Mouse (Mus musculus) liver, postnatal 0 days (tissue): ENCODE results near the gene Grik2. TPM values are rescaled to one million over a fixed set of nuclear protein-coding genes. Genes with fewer than 3 reads are reported as not detected.
"Not testable (repeated sequence)": the region's sequence is repeated elsewhere in the genome, so short reads cannot be mapped to it uniquely, and the experiment has no call there.

Experiments
- ATAC-seq: fragments of 200-750 bp; cut with Nextera tagmentation; 2 replicates; pipeline ENCODE4 v1.8.0; 2017; ENCODE audit warnings: mild to moderate bottlenecking, moderate library complexity
- DNase-seq: peaks from one replicate; pipeline ENCODE4 v3.0.0-alpha.2; 2016
- H3K27ac ChIP-seq: fragments of 300-500 bp; sonication (generic); 2 replicates; pipeline ENCODE4 v1.5.1; 2014; ENCODE audit warnings: antibody characterized with exemption, moderate library complexity, mild to moderate bottlenecking, low read depth
- H3K27me3 ChIP-seq: fragments of 300-500 bp; sonication (generic); 2 replicates; pipeline ENCODE4 v1.6.1; 2014; ENCODE audit warnings: low read length, control low read depth, mixed read lengths; ENCODE audit not compliant: insufficient read depth
- H3K36me3 ChIP-seq: fragments of 300-500 bp; sonication (generic); replicated peaks from 2 replicates; pipeline ENCODE4 v1.6.1; 2014; ENCODE audit warnings: mild to moderate bottlenecking, control low read depth, low read length, moderate library complexity, mixed read lengths; ENCODE audit not compliant: insufficient read depth
- H3K4me1 ChIP-seq: fragments of 300-500 bp; sonication (generic); 2 replicates; pipeline ENCODE4 v1.6.1; 2014; ENCODE audit warnings: antibody characterized with exemption, mild to moderate bottlenecking, control low read depth; ENCODE audit not compliant: insufficient read depth
- H3K4me2 ChIP-seq: fragments of 300-500 bp; sonication (generic); 2 replicates; pipeline ENCODE4 v1.6.1; 2014; ENCODE audit warnings: low read depth, mild to moderate bottlenecking, low read length, moderate library complexity, mixed read lengths
- H3K4me3 ChIP-seq: fragments of 300-500 bp; sonication (generic); 2 replicates; pipeline ENCODE4 v1.5.1; 2014; ENCODE audit warnings: low read depth, low read length
- H3K9ac ChIP-seq: fragments of 300-500 bp; sonication (generic); replicated peaks from 2 replicates; pipeline ENCODE4 v1.6.1; 2014; ENCODE audit warnings: mild to moderate bottlenecking, moderate library complexity
- H3K9me3 ChIP-seq: fragments of 300-500 bp; sonication (generic); 2 replicates; pipeline ENCODE4 v1.6.1; 2016; ENCODE audit warnings: mild to moderate bottlenecking, control low read depth, low read length, mixed read lengths
- CTCF ChIP-seq: sonication (generic); IDR thresholded peaks from 2 replicates; pipeline ENCODE4 v1.5.1; 2016; ENCODE audit warnings: antibody characterized with exemption, low read depth
- EP300 ChIP-seq: IDR thresholded peaks from 2 replicates; pipeline ENCODE4 v1.6.1; 2016; ENCODE audit warnings: antibody characterized with exemption, low read depth, mild to moderate bottlenecking
- WGBS: fragments of 180-500 bp; shearing (Covaris S2); extraction: QIAGEN DNeasy Blood & Tissue Kit; methylation state at CpG from one replicate; pipeline ENCODE4 v1.1.7; 2014; ENCODE audit not compliant: insufficient replicate concordance; 5-methylcytosine and 5-hydroxymethylcytosine counted together
- polyA plus RNA-seq: library from polyadenylated mRNA; unstranded; fragments of >200 nt; fragmentation: Nextera tagmentation; extraction: Ambion mirVana; gene quantifications from 2 replicates; pipeline ENCODE4 v1.2.1, GENCODE M21; 2015

The Grik2 gene
- polyA plus RNA-seq, 1 experiment from 2014 or later: not detected

GRCm38 (mm10) chr10:49436301-49436700 lies 352.3 kb downstream of the Grik2 start:
- no peak overlapping the region for H3K27ac ChIP-seq
- ATAC-seq (no peak), DNase-seq (no peak)
- H3K4me2 ChIP-seq: no peak overlapping the region
- no peaks in the 10 kb centered on the region for H3K4me1 ChIP-seq
- H3K36me3 ChIP-seq: no peaks in the 10 kb centered on the region
- no peak overlapping the region for H3K4me3 ChIP-seq
- no peak for TF ChIP-seq CTCF
- no peak overlapping the region for H3K9ac ChIP-seq
- WGBS: 68% methylated on average over 2 of the region's 2 CpGs
- no peaks in the 10 kb centered on the region for H3K27me3 ChIP-seq
- no peaks in the 10 kb centered on the region for H3K9me3 ChIP-seq

DNA sequence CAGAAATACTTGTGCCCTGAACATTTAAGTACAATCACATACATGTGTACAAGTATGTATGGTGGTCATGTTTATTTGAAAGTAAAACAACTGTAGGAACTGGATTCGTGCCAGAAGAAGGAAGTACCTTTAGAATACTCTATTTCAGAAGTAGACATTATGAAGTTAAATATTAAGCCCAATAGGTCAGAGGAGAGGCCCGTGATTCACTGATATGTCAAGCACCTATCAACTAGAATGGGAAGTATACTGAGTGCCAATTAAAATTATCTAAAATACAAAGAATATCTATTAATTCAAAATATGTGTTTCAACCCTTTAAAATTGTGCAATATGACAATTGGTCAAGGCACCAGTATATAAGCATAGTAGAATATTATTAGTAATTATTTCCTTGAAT lies 355.7 kb downstream of the Grik2 start:
- H3K27me3 ChIP-seq: no peaks in the 10 kb centered on the region
- no peak overlapping the region for H3K4me3 ChIP-seq
- H3K4me2 ChIP-seq: no peak overlapping the region
- no peaks in the 10 kb centered on the region for H3K4me1 ChIP-seq
- DNase-seq: no peak
- H3K36me3 ChIP-seq: no peaks in the 10 kb centered on the region
- no peak overlapping the region for H3K9ac ChIP-seq
- WGBS: 49% methylated on average over 2 of the region's 2 CpGs
- ATAC-seq: no peak
- H3K27ac ChIP-seq: no peak overlapping the region
- no peaks in the 10 kb centered on the region for H3K9me3 ChIP-seq
- no peak for TF ChIP-seq EP300
- TF ChIP-seq CTCF: no peak

DNA sequence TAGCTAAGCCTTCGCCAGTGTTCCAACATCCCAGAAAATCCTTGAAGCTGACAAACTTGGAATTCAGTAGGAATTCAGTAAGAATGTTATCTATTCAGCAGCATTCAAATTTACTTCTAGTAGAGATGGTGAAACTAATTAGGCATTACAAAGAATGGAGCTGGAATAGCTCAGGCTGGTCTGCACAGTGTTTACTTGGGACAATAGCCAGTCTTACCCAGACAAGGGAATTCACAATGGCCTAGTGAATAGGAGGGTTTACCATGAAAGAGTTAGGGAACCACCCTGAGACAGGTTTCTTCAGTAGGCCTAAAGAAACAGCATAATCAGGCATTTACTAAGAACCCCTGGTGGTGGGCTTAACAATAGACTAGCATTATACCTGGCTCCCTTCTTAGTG lies 371.4 kb downstream of the Grik2 start:
- not testable (repeated sequence) for H3K9ac ChIP-seq, H3K9me3 ChIP-seq, H3K36me3 ChIP-seq, H3K4me3 ChIP-seq, ATAC-seq, H3K4me1 ChIP-seq, H3K4me2 ChIP-seq, DNase-seq, H3K27me3 ChIP-seq, H3K27ac ChIP-seq
- WGBS: 75% methylated on average over 1 of the region's 1 CpGs

- no peak overlapping the region for H3K4me2 ChIP-seq
- DNase-seq (no peak), ATAC-seq (no peak)
- H3K36me3 ChIP-seq: no peaks in the 10 kb centered on the region
- H3K4me1 ChIP-seq: no peaks in the 10 kb centered on the region
- WGBS: 58% methylated on average over 3 of the region's 3 CpGs
- TF ChIP-seq CTCF: no peak
- TF ChIP-seq EP300: no peak
- H3K27me3 ChIP-seq: no peaks in the 10 kb centered on the region
- no peak overlapping the region for H3K9ac ChIP-seq
- no peak overlapping the region for H3K4me3 ChIP-seq
- H3K27ac ChIP-seq: no peak overlapping the region
- no peaks in the 10 kb centered on the region for H3K9me3 ChIP-seq
These were observed 405.6 kb downstream of the Grik2 start for GRCm38 (mm10) chr10:49382996-49383395.

DNA sequence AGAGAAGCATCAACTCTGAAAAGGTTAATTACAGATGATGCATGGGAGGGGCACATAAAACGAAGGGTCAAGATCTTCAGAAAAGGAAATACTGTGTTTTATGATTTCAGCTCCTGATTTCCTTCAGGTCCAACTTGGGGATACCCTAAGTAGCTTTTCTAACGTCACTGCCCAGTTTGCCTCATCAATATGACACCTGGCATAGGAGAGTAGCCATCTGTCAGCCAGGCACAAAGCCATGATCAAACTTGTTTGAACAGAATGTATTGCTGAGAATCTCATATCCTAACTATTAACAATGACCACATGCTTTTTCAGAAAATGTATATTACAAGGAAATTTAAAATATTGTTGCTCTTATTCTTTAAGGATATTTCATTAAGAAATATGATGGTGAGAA lies 406.7 kb downstream of the Grik2 start:
- no peaks in the 10 kb centered on the region for H3K27me3 ChIP-seq
- 41% methylated on average over 2 of the region's 2 CpGs for WGBS
- H3K4me2 ChIP-seq: no peak overlapping the region
- H3K9me3 ChIP-seq: no peaks in the 10 kb centered on the region
- DNase-seq (no peak), ATAC-seq (no peak)
- no peak overlapping the region for H3K4me3 ChIP-seq
- TF ChIP-seq EP300 (no peak), CTCF (no peak)
- no peak overlapping the region for H3K9ac ChIP-seq
- no peaks in the 10 kb centered on the region for H3K36me3 ChIP-seq
- no peak overlapping the region for H3K27ac ChIP-seq
- no peaks in the 10 kb centered on the region for H3K4me1 ChIP-seq

DNA sequence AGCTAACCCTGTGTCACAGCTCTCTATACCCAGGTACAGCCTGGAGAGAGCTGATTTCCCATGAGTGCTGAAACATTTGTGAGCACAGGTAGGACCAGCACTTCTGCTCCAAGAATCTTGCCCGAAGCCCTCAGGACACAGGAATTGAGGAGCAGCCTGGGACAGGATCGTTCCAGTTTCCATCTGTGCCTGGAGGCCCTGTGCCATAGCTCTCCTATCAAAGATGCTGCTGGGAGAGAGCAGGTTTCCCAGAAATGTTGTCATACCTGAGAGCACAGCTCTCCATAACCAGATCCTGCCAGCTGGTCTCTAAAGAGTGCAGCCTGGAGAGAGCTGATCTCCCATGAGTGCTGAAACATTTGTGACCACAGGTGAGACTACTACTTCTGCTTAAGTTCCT lies 420.0 kb downstream of the Grik2 start:
- DNase-seq: no peak
- WGBS: 63% methylated on average over 2 of the region's 2 CpGs
- Histone ChIP-seq H3K4me2 (no peak overlapping the region), H3K9me3 (no peaks in the 10 kb centered on the region), H3K4me1 (no peaks in the 10 kb centered on the region), H3K9ac (no peak overlapping the region), H3K27me3 (no peaks in the 10 kb centered on the region), H3K27ac (no peak overlapping the region), H3K36me3 (no peaks in the 10 kb centered on the region), H3K4me3 (no peak overlapping the region)
- TF ChIP-seq CTCF (no peak), EP300 (no peak)
- ATAC-seq: no peak

DNA sequence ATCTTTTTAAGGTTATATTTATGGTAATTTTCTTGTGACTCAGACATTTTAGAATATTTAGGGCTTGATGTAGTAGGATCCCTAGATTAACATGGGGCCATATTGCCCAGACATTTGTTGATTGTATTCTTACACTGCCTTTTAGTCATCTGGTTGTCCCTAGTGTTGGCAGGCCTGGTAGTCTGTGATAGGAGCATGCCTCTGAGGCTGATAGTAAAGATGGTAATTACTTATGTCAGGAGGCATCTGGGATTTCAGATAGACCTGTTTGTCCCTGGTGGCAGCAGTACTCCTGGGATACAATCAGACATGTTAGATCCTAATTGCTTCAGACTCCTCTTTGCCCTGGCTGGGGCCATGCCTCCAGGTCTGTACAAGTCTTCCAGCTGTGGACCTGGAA lies 423.3 kb downstream of the Grik2 start:
- Histone ChIP-seq H3K9ac (no peak overlapping the region), H3K4me3 (no peak overlapping the region), H3K36me3 (no peaks in the 10 kb centered on the region), H3K27ac (no peak overlapping the region), H3K9me3 (no peaks in the 10 kb centered on the region), H3K27me3 (no peaks in the 10 kb centered on the region), H3K4me1 (no peaks in the 10 kb centered on the region), H3K4me2 (no peak overlapping the region)
- DNase-seq (no peak), ATAC-seq (no peak)
- TF ChIP-seq CTCF (no peak), EP300 (no peak)
